Mouse (Mus musculus) lung, embryonic 14.5 days (tissue): ENCODE measurements at regions not wholly inside any gene's neighbourhood (a gene's known extent, or its start where the extent isn't known, plus 50 kb on each side); places are given as distances from the start of the nearest gene placed in this dataset.

Experiments used
- ATAC-seq: fragments of 200-750 bp; cut with Nextera tagmentation; 2 replicates; pipeline ENCODE4 v1.8.0; 2017; ENCODE audit warnings: mild to moderate bottlenecking, moderate TSS enrichment, moderate library complexity; ENCODE audit not compliant: insufficient read depth
- DNase-seq: peaks from one replicate; pipeline ENCODE4 v3.0.0-alpha.2; 2015
- H3K27ac ChIP-seq: fragments of 300-500 bp; sonication (generic); 2 replicates; pipeline ENCODE4 v1.5.1; 2014; ENCODE audit warnings: low read depth, mild to moderate bottlenecking, moderate library complexity
- H3K27me3 ChIP-seq: fragments of 300-500 bp; sonication (generic); 2 replicates; pipeline ENCODE4 v1.6.1; 2014; ENCODE audit warnings: low read length, control low read depth; ENCODE audit not compliant: insufficient read depth
- H3K36me3 ChIP-seq: fragments of 300-500 bp; sonication (generic); 2 replicates; pipeline ENCODE4 v1.6.1; 2014; ENCODE audit warnings: control low read depth; ENCODE audit not compliant: insufficient read depth
- H3K4me1 ChIP-seq: fragments of 300-500 bp; sonication (generic); 2 replicates; pipeline ENCODE4 v1.6.1; 2014; ENCODE audit warnings: antibody characterized with exemption, control low read depth; ENCODE audit not compliant: insufficient read depth
- H3K4me2 ChIP-seq: fragments of 300-500 bp; sonication (generic); 2 replicates; pipeline ENCODE4 v1.6.1; 2014; ENCODE audit warnings: mild to moderate bottlenecking
- H3K4me3 ChIP-seq: fragments of 300-500 bp; sonication (generic); 2 replicates; pipeline ENCODE4 v1.5.1; 2014; ENCODE audit warnings: low read depth, low read length
- H3K9ac ChIP-seq: fragments of 300-500 bp; sonication (generic); 2 replicates; pipeline ENCODE4 v1.6.1; 2014
- H3K9me3 ChIP-seq: fragments of 300-500 bp; sonication (generic); 2 replicates; pipeline ENCODE4 v1.6.1; 2016; ENCODE audit warnings: low read depth, low read length, control low read depth
- CTCF ChIP-seq: IDR thresholded peaks from 2 replicates; pipeline ENCODE4 v1.5.1; 2016; ENCODE audit warnings: antibody characterized with exemption, low read depth
- WGBS: fragments of 180-500 bp; shearing (Covaris S2); extraction: QIAGEN DNeasy Blood & Tissue Kit; methylation state at CpG from one replicate; pipeline ENCODE4 v1.1.7; 2014; 5-methylcytosine and 5-hydroxymethylcytosine counted together

DNA sequence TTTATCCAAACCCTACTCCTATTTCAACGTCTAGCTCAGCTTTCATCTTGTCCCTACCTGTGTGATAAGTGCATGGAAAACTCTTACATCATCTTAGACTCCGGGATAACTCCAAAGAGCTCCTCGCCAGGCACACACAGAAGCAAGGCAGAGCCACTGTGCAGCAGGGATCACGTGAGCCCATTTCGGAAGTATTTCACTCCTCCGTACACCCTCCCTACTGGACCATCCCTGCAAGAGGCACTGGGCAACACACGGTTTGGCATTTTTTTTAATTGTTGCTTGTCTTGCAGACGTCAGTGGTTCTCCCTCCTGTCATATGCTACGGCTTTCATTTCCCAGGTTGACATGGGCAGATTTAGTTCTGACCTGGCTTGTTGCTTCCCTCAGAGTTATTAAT, 316.0 kb upstream of the Jarid2 start:
- whole genome bisulfite sequencing: 22% methylated on average over 9 of the region's 9 CpGs
- Histone ChIP-seq H3K9me3 (no peaks in the 10 kb centered on the region), H3K27me3 (no peaks in the 10 kb centered on the region), H3K9ac (no peak overlapping the region), H3K4me2 (no peak overlapping the region), H3K36me3 (no peaks in the 10 kb centered on the region), H3K27ac (no peak overlapping the region), H3K4me3 (no peak overlapping the region), H3K4me1 (peaks cover 8% of the 10 kb centered on the region; the same call in 1 of the 2 replicates)
- DNase-seq: no peak
- no peak for TF ChIP-seq CTCF
- ATAC-seq: no peak

DNA sequence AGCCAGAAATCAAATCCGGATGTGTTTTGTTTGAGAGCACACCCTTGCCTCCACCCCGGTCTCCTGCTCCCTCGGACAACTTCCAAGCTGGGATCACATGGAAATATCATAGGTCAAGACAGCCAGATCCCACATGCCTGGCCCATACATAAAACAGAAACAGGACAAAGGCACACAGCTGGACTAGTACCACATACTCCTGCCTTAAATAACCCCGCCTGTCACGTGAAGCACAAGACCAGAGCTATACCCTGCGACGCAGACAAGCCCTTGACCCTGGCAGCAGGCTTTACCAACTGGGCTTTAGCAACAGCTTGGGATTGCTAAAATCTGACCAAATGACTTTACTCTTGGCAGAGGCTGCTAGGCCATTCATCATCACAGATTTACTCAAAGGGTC, 313.3 kb upstream of the Jarid2 start:
- 52% methylated on average over 7 of the region's 7 CpGs for WGBS
- DNase-seq: peak; percentile 57

DNA sequence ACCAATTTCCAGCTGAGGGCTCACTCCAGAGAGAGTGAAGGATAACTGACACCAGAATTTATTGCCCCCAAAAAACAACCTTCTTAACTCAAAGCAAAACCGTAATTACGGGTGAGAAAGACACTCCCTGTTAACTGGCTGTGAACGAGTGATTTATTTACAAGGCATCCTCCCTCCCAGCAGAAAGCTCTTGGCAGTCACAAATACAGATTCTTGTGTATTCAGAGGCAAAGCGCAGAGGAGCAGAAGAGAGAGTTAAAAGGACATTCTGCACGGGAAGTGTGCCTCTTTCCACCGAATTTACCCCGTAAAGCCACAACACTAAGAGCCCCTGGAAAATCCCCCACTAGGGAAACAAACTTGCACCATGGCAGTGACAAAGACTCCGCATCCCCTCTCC, 312.3 kb upstream of the Jarid2 start:
- Histone ChIP-seq H3K36me3 (no peaks in the 10 kb centered on the region), H3K27ac (no peak overlapping the region), H3K9ac (no peak overlapping the region), H3K4me3 (no peak overlapping the region), H3K27me3 (no peaks in the 10 kb centered on the region), H3K9me3 (no peaks in the 10 kb centered on the region), H3K4me2 (no peak overlapping the region), H3K4me1 (0 out of 2 replicates have a peak, but pooled peaks cover 18% of the 10 kb centered on the region)
- DNase-seq (peak; percentile 62), ATAC-seq (no peak)
- WGBS: 7% methylated on average over 8 of the region's 8 CpGs
- TF ChIP-seq CTCF: no peak

More for the DNA sequence above, 313.3 kb upstream of the Jarid2 start:
- Histone ChIP-seq H3K9me3 (no peaks in the 10 kb centered on the region), H3K27ac (no peak overlapping the region), H3K4me1 (0 out of 2 replicates have a peak, but pooled peaks cover 18% of the 10 kb centered on the region), H3K9ac (no peak overlapping the region), H3K4me2 (no peak overlapping the region), H3K4me3 (no peak overlapping the region), H3K27me3 (no peaks in the 10 kb centered on the region), H3K36me3 (no peaks in the 10 kb centered on the region)
- ATAC-seq: no peak
- TF ChIP-seq CTCF: no peak

GRCm38 (mm10) chr13:44419056-44419455, 310.2 kb upstream of the Jarid2 start:
- Histone ChIP-seq H3K36me3 (no peaks in the 10 kb centered on the region), H3K4me1 (0 out of 2 replicates have a peak, but pooled peaks cover 18% of the 10 kb centered on the region), H3K4me2 (no peak overlapping the region), H3K4me3 (no peak overlapping the region), H3K27me3 (no peaks in the 10 kb centered on the region), H3K9me3 (no peaks in the 10 kb centered on the region), H3K9ac (no peak overlapping the region), H3K27ac (no peak overlapping the region)
- DNase-seq (no peak), ATAC-seq (no peak)
- TF ChIP-seq CTCF: no peak
- WGBS: 74% methylated on average over 8 of the region's 8 CpGs

- peak; percentile 75 for DNase-seq
- Histone ChIP-seq H3K9me3 (no peaks in the 10 kb centered on the region), H3K27me3 (no peaks in the 10 kb centered on the region), H3K9ac (no peak overlapping the region), H3K36me3 (no peaks in the 10 kb centered on the region), H3K4me2 (peak overlapping the region; percentile 43), H3K4me3 (no peak overlapping the region), H3K27ac (no peak overlapping the region), H3K4me1 (0 out of 2 replicates have a peak, but pooled peaks cover 18% of the 10 kb centered on the region)
- WGBS: 15% methylated on average over 15 of the region's 15 CpGs
- ATAC-seq: peak; percentile 56; the same call in 1 of the 2 replicates
- TF ChIP-seq CTCF: no peak
Measured at GRCm38 (mm10) chr13:44419472-44420226, 309.6 kb upstream of the Jarid2 start.

- Histone ChIP-seq H3K4me3 (no peak overlapping the region), H3K4me2 (peak overlapping the region; percentile 43), H3K27ac (no peak overlapping the region), H3K27me3 (no peaks in the 10 kb centered on the region), H3K36me3 (no peaks in the 10 kb centered on the region), H3K9ac (no peak overlapping the region), H3K4me1 (0 out of 2 replicates have a peak, but pooled peaks cover 18% of the 10 kb centered on the region), H3K9me3 (no peaks in the 10 kb centered on the region)
- ATAC-seq: no peak
- TF ChIP-seq CTCF: no peak
- DNase-seq: no peak
- WGBS: 31% methylated on average over 6 of the region's 6 CpGs
Measured at GRCm38 (mm10) chr13:44420227-44420592, 309.1 kb upstream of the Jarid2 start.

GRCm38 (mm10) chr13:44420941-44421340, 308.3 kb upstream of the Jarid2 start:
- Histone ChIP-seq H3K4me2 (no peak overlapping the region), H3K4me3 (no peak overlapping the region), H3K27me3 (no peaks in the 10 kb centered on the region), H3K4me1 (0 out of 2 replicates have a peak, but pooled peaks cover 16% of the 10 kb centered on the region), H3K27ac (no peak overlapping the region), H3K9ac (no peak overlapping the region), H3K36me3 (no peaks in the 10 kb centered on the region), H3K9me3 (no peaks in the 10 kb centered on the region)
- DNase-seq (no peak), ATAC-seq (no peak)
- 89% methylated on average over 8 of the region's 8 CpGs for WGBS
- TF ChIP-seq CTCF: no peak
